Mouse (Mus musculus): ENCODE results near the gene Card10. TPM values are rescaled to one million over a fixed set of nuclear protein-coding genes. Genes with fewer than 3 reads are reported as not detected.

Card10 gene
- polyA plus RNA-seq, 1 experiment from 2014 or later: not detected

DNA sequence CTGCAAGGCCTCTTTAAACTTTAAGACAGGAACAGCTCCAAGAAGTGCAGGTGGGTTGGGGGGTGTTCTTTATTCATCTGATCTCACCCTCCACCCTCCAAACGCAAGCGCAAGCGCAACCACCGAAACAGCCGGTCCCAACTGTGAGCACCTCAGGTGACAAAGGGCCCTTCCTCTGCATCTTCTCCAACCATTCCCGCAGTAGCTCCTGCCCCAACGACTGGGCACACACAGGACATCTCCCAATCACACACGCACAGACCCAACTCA is 5.8 kb downstream of the Card10 start:
- no peaks in the 10 kb centered on the region for H3K79me2 ChIP-seq (ENCODE audit: inconsistent target)
- H3K27ac ChIP-seq: no peak overlapping the region
- no peaks in the 10 kb centered on the region for H3K36me3 ChIP-seq (ENCODE audit: inconsistent target)
- H3K4me3 ChIP-seq (ENCODE audit: inconsistent target): no peak overlapping the region
- 94% methylated on average over 8 of the region's 8 CpGs for WGBS (ENCODE audit: missing documents)

DNA sequence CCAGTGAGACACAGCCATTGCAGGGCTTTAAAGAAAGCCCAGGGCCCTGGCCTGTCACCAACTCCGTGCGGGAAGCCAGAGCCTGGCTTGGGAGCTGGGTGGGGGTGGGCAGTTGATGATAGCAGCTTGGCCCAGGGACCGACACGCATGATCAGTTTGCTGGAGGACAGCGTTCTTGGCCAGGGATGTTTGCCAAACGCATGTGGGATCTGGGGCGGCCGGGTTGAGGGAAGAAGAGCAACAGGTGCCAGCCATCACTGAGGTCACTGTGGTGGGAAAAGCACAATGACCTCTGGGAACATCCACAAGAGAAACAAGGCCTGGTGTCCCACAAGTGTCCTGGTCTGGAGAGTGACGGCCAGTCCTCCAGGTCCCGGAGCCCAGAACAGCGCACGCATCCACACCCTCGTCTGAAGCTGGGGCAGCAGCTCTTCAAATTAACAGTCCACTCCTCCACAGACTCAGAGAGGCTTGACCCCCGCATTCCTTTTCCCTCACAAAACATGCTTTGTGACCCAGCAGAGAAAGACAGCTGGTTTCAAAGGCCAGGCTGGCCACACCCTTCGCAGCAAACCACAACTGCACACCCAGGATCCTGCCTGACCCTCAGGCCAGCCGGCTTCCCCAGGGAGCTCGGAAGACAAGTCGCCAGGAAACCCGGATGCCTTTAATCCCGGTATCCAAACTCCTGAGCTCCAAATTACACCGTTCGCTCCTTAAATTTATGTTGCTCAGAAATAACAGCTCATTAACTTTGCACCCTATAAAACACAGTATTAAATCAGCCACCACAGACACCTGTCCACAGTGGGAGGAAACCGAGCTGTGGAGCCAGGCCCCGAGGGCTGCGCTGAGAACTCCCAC is 6.4 kb downstream of the Card10 start:
- Histone ChIP-seq H3K4me3 (ENCODE audit: inconsistent target) (no peak overlapping the region), H3K27ac (no peak overlapping the region), H3K36me3 (ENCODE audit: inconsistent target) (no peaks in the 10 kb centered on the region), H3K79me2 (ENCODE audit: inconsistent target) (no peaks in the 10 kb centered on the region)
- 92% methylated on average over 20 of the region's 25 CpGs for WGBS (ENCODE audit: missing documents)

DNA sequence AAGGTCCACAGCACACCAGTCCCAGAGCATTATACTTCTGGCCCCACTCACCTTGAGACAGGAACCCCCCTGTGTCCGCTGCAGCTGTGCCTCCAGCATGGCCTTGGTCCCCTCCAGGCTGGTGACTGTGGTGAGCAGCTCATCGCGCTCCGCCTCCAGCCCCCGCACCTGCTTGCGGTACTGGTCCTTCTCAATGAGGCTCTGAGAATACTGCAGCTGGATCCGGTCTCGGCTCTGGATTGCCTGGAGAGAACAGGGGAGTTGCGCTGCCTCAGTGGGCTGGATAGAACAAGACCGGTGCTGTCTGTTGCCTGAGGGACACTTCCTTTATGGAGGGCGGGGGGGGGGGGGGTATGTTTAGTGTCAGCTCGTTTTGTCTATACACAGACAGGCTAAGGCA is 11.9 kb downstream of the Card10 start:
- WGBS (ENCODE audit: missing documents): 95% methylated on average over 11 of the region's 12 CpGs
- Histone ChIP-seq H3K79me2 (ENCODE audit: inconsistent target) (no peaks in the 10 kb centered on the region), H3K4me3 (ENCODE audit: inconsistent target) (no peak overlapping the region), H3K36me3 (ENCODE audit: inconsistent target) (no peaks in the 10 kb centered on the region), H3K27ac (no peak overlapping the region)

DNA sequence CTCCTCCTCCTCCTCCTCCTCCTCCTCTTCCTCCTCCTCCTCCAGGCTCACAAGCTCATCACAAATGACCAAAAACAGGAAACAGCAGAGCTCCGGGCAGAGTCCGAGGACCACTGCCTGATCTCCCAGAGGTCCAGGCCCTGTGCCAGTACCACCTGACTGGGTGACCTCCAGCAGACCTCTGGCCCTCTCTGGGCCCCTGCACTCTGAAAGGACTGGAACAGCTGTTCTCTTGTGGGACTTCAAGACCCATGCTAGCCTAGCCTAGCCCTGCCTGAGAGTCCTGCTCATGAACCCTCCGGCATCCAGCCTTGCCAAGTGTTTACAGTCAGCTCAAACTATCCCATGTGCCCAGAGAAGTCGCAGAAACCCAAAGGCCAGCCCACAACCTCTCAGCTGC is 12.4 kb downstream of the Card10 start:
- H3K79me2 ChIP-seq (ENCODE audit: inconsistent target): no peaks in the 10 kb centered on the region
- H3K4me3 ChIP-seq (ENCODE audit: inconsistent target): no peak overlapping the region
- H3K36me3 ChIP-seq (ENCODE audit: inconsistent target): no peaks in the 10 kb centered on the region
- no peak overlapping the region for H3K27ac ChIP-seq
- 84% methylated on average over 2 of the region's 4 CpGs for WGBS (ENCODE audit: missing documents)

DNA sequence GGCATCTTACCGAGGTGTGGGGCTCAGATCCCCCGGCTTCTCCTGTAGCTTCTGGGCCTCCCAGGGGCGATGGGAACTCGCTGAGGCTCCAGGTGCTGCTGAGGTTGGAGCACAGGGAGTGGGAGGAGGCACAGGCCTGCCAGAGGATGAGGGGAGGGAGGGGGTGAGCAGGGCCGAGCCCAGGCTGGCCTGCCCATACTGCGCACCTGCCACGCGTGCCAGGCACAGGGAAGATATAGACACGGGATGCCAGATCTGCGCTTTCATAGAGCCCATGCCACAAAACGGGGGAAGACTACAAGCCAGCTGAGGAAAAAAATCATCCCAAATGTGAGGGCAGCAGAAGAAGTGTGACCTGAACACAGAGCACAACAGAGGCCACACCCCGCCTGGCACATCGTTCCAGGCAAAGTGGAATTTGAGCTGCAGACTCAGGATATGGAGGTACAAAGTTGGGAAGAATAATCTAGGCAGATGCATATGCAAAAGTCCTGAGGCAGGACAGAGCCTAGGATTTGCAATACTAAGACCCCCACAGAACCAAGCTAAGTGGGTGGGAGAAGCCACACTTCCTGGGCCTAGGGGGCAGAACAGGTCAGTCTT is 13.0 kb downstream of the Card10 start:
- Histone ChIP-seq H3K36me3 (ENCODE audit: inconsistent target) (no peaks in the 10 kb centered on the region), H3K79me2 (ENCODE audit: inconsistent target) (no peaks in the 10 kb centered on the region), H3K4me3 (ENCODE audit: inconsistent target) (no peak overlapping the region), H3K27ac (no peak overlapping the region)
- WGBS (ENCODE audit: missing documents): 95% methylated on average over 13 of the region's 13 CpGs

DNA sequence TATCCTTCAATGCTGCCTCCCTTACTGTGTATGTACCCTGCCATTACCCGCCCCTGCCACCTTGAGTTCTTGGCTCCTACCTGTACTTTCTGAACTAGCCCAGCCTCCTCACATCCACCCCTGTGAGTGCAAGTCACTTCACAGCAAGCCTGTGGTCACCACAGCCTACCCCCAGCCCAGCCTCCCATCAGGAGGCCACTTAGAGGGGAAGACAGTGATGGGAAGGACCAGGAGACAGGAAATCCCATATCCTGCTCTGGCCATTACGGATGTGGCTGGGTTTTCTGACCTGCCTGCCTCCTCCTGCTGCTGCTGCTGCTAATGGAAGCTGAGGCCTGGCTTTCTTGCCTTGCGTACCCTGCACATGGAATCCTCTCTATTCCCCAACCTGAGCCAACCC is 14.8 kb downstream of the Card10 start:
- Histone ChIP-seq H3K27ac (no peak overlapping the region), H3K79me2 (ENCODE audit: inconsistent target) (no peaks in the 10 kb centered on the region), H3K36me3 (ENCODE audit: inconsistent target) (no peaks in the 10 kb centered on the region), H3K4me3 (ENCODE audit: inconsistent target) (no peak overlapping the region)
- WGBS (ENCODE audit: missing documents): 91% methylated on average over 3 of the region's 3 CpGs

DNA sequence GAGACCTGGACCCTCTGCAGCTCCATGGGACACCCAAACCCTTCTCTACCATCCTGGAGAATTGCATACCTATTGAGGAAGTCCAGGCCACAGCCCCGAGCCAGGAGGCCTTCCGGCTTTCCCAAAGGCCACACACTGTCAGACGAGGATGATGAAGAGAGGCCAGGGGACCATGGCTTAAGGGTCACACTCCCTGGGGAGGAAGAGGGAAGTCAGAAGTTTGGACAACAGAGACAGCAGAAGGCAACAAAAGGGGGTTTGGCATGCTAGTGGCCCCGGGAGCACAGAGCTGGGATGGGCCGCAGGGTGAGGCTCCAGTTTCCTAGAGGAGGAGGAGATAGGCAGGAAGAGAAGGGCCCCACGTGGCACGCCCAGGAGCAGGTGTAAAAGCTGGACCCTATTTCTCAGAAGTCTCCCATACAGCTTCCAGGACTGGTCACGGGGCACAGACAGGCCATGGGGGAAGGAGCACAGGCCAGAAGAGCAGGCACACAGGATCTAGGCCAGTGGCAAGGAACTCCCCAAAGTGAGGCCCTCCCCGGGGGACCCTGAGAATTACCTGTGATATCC is 15.5 kb downstream of the Card10 start:
- 85% methylated on average over 9 of the region's 9 CpGs for WGBS (ENCODE audit: missing documents)
- Histone ChIP-seq H3K4me3 (ENCODE audit: inconsistent target) (no peak overlapping the region), H3K79me2 (ENCODE audit: inconsistent target) (no peaks in the 10 kb centered on the region), H3K27ac (no peak overlapping the region), H3K36me3 (ENCODE audit: inconsistent target) (no peaks in the 10 kb centered on the region)

DNA sequence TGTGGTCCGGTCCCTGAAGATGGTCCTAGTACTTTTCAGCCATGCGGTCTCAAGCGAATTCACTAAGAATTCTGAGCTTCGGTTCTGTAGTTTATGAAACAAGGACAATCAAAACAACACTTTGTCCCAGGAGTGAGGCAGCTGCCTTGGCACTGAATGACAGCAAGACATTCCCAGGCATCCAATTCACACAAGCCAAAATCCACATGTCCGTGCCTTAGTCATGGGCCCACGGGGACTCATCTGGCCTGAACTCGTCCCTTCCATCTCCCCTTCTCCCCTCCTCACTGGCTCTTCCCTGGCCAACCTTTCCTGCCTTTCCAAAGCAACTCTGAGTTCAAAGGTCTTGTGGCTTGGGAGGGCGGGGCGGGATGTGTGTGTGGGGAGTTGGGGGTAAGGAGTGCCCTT is 16.4 kb downstream of the Card10 start:
- Histone ChIP-seq H3K4me3 (ENCODE audit: inconsistent target) (no peak overlapping the region), H3K36me3 (ENCODE audit: inconsistent target) (no peaks in the 10 kb centered on the region), H3K79me2 (ENCODE audit: inconsistent target) (no peaks in the 10 kb centered on the region), H3K27ac (no peak overlapping the region)
- 89% methylated on average over 9 of the region's 9 CpGs for WGBS (ENCODE audit: missing documents)

DNA sequence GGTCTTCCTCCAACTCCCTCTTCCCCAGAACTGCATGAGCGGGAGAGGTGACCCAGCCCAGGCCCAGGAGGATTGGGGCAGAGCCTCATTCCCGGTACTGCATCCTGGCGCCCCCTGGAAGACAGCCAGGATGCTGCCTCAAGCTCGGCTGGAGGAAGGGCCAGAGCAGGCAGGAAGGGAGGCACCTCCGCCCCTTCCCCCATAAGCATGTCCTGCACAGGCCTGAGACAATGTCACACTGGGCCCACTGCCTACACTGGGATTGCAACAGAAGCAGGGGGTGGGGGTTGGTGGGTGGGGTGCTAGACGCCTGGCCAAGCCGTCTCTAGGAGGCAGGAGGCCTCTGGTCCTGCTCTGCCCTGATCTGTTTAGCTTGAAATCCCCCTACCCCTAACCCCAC is 16.9 kb downstream of the Card10 start:
- Histone ChIP-seq H3K4me3 (ENCODE audit: inconsistent target) (no peak overlapping the region), H3K27ac (no peak overlapping the region), H3K79me2 (ENCODE audit: inconsistent target) (no peaks in the 10 kb centered on the region), H3K36me3 (ENCODE audit: inconsistent target) (no peaks in the 10 kb centered on the region)
- WGBS (ENCODE audit: missing documents): 35% methylated on average over 7 of the region's 7 CpGs

DNA sequence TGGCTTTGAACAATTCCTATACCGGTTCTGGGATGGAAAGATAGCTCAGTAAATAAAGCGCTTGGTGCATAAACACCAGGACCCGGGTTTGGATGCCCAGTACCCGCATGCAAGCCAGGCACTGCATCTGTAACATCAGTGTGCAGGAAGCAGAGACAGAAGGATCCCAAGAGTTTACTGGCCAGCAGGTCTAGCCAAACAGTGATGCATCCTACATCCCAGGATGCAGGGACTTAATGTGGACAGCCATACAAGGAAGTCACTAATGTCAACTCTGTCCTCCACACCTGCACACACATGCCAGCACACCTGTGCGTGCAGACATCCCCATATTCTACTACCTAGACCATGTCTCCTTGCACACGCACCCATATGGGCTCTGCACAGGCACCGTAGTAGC is 17.6 kb downstream of the Card10 start:
- Histone ChIP-seq H3K36me3 (ENCODE audit: inconsistent target) (no peaks in the 10 kb centered on the region), H3K27ac (no peak overlapping the region), H3K4me3 (ENCODE audit: inconsistent target) (no peak overlapping the region), H3K79me2 (ENCODE audit: inconsistent target) (no peaks in the 10 kb centered on the region)
- WGBS (ENCODE audit: missing documents): 96% methylated on average over 7 of the region's 7 CpGs

DNA sequence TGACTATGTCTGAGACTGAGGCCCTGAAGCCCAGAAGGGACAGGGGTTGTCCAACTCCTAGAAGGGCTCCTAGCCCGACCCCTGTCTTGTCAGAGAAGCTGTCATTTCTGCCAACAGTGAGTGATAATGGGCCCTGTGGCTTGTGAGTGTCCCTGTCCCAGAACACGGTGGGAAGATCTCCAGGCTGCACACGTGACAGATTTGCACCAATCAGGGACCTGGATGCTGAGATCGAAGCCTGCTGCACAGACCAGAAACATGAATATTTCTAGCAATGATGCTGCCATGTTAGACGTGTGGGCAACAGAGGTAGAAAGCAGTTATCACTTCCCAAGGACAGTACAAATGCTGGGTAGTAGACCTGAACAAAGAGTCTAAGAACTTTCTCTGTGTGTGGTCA is 18.3 kb downstream of the Card10 start:
- 82% methylated on average over 5 of the region's 5 CpGs for WGBS (ENCODE audit: missing documents)
- Histone ChIP-seq H3K4me3 (ENCODE audit: inconsistent target) (no peak overlapping the region), H3K27ac (no peak overlapping the region), H3K79me2 (ENCODE audit: inconsistent target) (no peaks in the 10 kb centered on the region), H3K36me3 (ENCODE audit: inconsistent target) (no peaks in the 10 kb centered on the region)

DNA sequence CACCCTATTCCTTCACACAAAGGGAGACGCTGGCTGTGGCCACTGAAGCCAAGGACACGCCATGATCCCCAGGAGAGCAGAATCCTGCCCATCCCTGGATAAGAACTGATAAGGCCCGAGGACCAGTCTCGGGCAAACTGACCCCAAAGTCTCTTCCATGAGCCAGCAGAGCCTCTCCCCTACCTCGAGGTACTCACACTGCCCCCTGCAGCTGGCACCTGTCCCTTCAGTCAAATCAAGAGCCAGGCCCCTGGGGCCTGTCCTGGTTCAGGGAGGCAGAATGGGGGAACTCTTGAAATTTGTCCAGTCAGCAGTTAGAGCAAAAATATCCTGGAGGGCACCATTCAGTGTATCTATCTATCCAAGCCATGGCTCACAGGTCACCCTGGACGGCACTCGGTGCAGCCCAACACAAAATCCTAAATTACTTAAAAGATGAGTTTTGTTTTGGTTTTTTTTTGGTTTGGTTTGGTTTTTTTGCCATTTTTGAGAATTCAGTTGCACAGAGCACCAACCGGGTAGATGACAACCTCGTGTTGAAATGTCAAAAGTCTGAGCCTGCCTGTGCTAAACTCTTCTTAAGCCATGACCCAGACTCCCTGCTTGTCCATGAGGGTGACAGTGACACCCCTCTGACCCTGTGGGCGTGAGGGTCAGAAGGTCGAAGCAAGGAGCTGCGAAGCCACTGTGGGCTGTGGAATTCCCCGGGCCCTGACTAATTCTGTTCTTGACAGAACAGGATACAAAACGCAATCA is 20.3 kb downstream of the Card10 start:
- no peak overlapping the region for H3K27ac ChIP-seq
- WGBS (ENCODE audit: missing documents): 89% methylated on average over 14 of the region's 14 CpGs

DNA sequence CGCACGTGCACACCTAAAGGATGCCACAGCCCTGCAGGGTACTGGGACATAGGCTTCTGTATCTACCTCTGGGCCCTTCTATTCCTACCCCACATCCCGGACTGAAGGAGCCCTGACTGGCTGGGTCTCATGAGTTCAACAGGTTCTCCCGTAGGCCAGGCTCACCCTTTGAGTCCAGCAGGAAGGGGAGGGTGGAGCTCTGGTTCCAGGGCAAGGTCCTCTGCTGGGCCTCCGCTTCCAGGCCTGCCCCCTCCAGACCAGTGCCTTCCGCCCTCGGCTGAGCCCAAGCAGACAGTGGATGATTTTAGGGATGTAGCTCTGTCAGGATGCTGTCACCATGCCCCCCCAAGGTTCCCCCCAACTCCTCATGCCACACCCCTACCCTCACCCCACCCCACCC is 21.9 kb downstream of the Card10 start:
- no peaks in the 10 kb centered on the region for H3K79me2 ChIP-seq (ENCODE audit: inconsistent target)
- no peaks in the 10 kb centered on the region for H3K36me3 ChIP-seq (ENCODE audit: inconsistent target)
- WGBS (ENCODE audit: missing documents): 92% methylated on average over 7 of the region's 7 CpGs
- H3K27ac ChIP-seq: no peak overlapping the region
- H3K4me3 ChIP-seq (ENCODE audit: inconsistent target): no peak overlapping the region

More for the DNA sequence above, 20.3 kb downstream of the Card10 start:
- no peak overlapping the region for H3K4me3 ChIP-seq (ENCODE audit: inconsistent target)
- no peaks in the 10 kb centered on the region for H3K36me3 ChIP-seq (ENCODE audit: inconsistent target)
- no peaks in the 10 kb centered on the region for H3K79me2 ChIP-seq (ENCODE audit: inconsistent target)

DNA sequence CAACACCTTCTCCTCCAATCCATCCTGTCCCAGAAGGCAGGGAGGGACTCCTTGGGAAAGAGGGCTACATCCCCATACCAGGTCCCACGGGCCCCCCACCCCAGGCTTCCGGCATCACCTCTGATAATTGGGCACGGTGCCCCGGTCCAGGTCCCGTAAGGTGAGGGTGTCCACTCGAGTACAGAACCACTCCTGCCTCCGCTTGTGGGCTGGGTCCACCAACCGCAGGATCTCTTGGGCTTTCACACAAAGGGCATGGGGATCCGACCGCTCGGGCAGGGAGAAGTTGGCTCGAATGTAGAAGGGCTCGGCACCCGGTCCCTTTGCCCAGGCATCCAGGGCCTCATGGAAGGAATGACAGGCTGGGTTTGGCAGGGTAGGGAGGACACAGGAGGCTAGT is 22.5 kb downstream of the Card10 start:
- 95% methylated on average over 14 of the region's 14 CpGs for WGBS (ENCODE audit: missing documents)
- no peak overlapping the region for H3K27ac ChIP-seq
- H3K79me2 ChIP-seq (ENCODE audit: inconsistent target): no peaks in the 10 kb centered on the region
- H3K36me3 ChIP-seq (ENCODE audit: inconsistent target): no peaks in the 10 kb centered on the region
- H3K4me3 ChIP-seq (ENCODE audit: inconsistent target): no peak overlapping the region

DNA sequence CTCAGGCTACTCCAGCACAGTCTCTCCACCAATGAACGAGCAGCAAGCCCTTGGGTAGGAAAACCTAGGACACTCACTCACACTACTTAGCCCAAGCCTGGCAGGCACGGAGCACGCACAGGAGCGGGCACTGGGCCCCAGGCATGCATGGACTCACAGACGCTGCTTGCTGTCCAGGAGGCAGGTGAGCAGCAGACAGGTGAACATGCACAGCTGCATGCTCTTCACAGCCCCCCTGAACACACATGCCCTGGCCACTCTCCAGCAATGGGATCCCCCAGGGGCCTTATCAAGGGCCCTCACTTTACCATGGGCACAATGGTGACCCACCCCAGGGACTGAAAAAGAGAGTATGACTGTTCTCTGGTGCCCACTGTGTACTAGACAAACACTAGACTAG is 23.2 kb downstream of the Card10 start:
- Histone ChIP-seq H3K27ac (no peak overlapping the region), H3K4me3 (ENCODE audit: inconsistent target) (no peak overlapping the region), H3K79me2 (ENCODE audit: inconsistent target) (no peaks in the 10 kb centered on the region), H3K36me3 (ENCODE audit: inconsistent target) (no peaks in the 10 kb centered on the region)
- WGBS (ENCODE audit: missing documents): 85% methylated on average over 5 of the region's 5 CpGs

Data from macrophage (primary cell).